Mouse (Mus musculus): ENCODE measurements at regions not wholly inside any gene's neighbourhood (a gene's known extent, or its start where the extent isn't known, plus 50 kb on each side); places are given as distances from the start of the nearest gene placed in this dataset. TPM values are rescaled to one million over a fixed set of nuclear protein-coding genes. Genes with fewer than 3 reads are reported as not detected.

DNA sequence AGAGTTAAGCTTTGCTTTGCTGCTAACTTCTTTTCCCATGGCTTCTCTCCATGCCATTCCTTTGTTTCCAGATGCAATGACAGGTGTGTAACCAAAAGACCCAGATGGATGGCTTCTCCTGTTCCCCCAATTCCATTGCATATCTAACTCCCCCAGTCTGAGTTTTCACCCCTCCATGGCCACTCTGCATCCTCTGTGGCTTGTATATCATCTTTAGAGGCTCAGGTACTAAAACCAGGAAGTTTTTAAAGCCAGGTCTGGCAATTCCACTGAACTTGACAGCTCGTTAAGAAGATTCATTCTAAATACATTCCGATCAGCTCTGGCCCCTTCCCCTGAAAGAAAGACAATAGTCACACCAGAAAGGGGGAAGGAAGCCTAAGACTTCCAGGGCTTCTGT lies 60.6 kb upstream of the Api5 start:
- H3K9me3 ChIP-seq (ENCODE audit: low read length): no peaks in the 10 kb centered on the region
- no peak overlapping the region for H3K4me3 ChIP-seq (ENCODE audit: low read length)
- H3K36me3 ChIP-seq (ENCODE audit: insufficient read depth, low read length): no peaks in the 10 kb centered on the region
- H3K27ac ChIP-seq (ENCODE audit: low read length): no peak overlapping the region
- WGBS: 13% methylated on average over 2 of the region's 2 CpGs
- no peaks in the 10 kb centered on the region for H3K4me1 ChIP-seq (ENCODE audit: insufficient read depth, low read length)
- ATAC-seq (ENCODE audit: low FRiP score, low TSS enrichment): peak; percentile 71; the same call in 1 of the 2 replicates
- no peaks in the 10 kb centered on the region for H3K27me3 ChIP-seq (ENCODE audit: insufficient read depth, low read length)
- no peak overlapping the region for H3K9ac ChIP-seq (replicated peaks; ENCODE audit: low read length)
- no peak overlapping the region for H3K4me2 ChIP-seq (replicated peaks; ENCODE audit: low read depth, low read length)

Small RNA genes in the stretch of these regions (microRNA-seq; reads per million reads assigned to microRNA genes)
- gene Gm44461: not detected

Measured in kidney, embryonic 16.5 days (tissue).